Mouse (Mus musculus): Measurements from ENCODE around the gene Clasrp.

- no peak for TF ChIP-seq POLR2A (IDR thresholded peaks at IDR 0.05; ENCODE audit: low read depth, low read length)
- peak; percentile 81; the same call in 1 of the 2 replicates for TF ChIP-seq CTCF (IDR thresholded peaks at IDR 0.05; ENCODE audit: extremely low read depth, insufficient read length, insufficient replicate concordance, low read depth, low read length)
Observed at GRCm38 (mm10) chr7:19619004-19619801, 14.9 kb upstream of the Clasrp start.

Data from small intestine, adult 2 months (tissue).